Mouse (Mus musculus): Measurements from ENCODE around the gene Tlx2. TPM values are rescaled to one million over a fixed set of nuclear protein-coding genes. Genes with fewer than 3 reads are reported as not detected.

Tlx2 gene
- total RNA-seq, 1 experiment: 0.58 TPM

DNA sequence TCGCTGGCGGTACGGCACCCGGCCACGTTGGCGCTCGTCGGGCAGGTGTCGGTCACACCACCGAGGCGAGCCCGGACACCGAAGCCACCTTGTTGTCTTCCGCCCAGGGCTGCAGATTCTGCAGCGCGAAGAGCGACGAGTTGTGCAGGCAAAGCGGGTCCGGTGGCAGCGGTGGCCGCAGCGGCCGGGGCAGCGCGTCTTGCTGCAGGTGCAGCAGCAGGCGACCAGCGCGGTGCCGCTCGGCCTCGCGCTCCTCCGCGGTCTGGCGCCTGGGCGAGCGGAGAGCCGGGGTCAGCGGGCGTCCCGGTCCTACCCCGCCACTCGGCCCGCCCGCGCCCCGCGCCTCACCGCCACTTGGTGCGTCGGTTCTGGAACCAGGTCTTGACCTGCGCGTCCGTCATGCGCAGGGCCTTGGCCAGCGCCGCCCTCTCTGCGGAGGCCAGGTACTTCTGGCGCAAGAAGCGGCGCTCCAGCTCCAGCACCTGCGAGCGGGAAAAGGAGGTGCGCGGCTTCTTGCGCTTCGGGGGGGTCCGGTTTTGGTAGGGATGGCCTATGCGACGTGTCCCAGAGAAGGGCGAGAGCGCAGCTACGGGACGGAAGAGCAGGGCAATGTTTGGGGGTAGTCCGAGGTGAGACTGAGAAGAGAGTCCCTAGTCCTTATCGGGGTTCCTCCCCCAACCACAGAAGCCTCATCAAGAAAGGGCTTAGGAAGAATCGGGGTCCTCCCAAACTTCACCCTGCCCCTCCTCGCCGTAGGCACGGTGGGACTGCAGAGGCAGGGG, 1.2 kb downstream of the Tlx2 start:
- TF ChIP-seq ZC3H11A (IDR thresholded peaks at IDR 0.05; ENCODE audit: borderline replicate concordance, low read depth, low read length) (no peak), ZNF384 (IDR thresholded peaks at IDR 0.05; ENCODE audit: low read depth, low read length) (no peak), HCFC1 (IDR thresholded peaks at IDR 0.05; ENCODE audit: borderline replicate concordance, insufficient read depth, low read length) (no peak), MAFK (IDR thresholded peaks at IDR 0.05; ENCODE audit: insufficient read depth, low read depth, low read length) (no peak), CHD2 (IDR thresholded peaks at IDR 0.05; ENCODE audit: low read depth, low read length) (no peak)
- DNase-seq (ENCODE audit: low read depth, low spot score): no peak
- peaks cover 0 to 3% of the 10 kb centered on the region in 2 experiments; a peak in 1 of 4 replicates for H3K4me1 ChIP-seq (ENCODE audit: control insufficient read depth in 2 of 2, insufficient read depth in 2 of 2, low read length in 2 of 2, poor library complexity in 1 of 2)
- H3K9me3 ChIP-seq (ENCODE audit: control insufficient read depth, insufficient read depth, low read depth, low read length): no peaks in the 10 kb centered on the region
- in situ Hi-C loops (cut with MboI; ENCODE audit: low sequenced_read_pairs in 2 of 2, unreplicated experiment in 2 of 2): loop anchor here (25.0 kb wide), 2 partner anchors 643 to 1518 kb away; partner anchors contain the start of genes Cyp26b1 (in 1 of the 2) and Vax2 (in 1 of the 2)
- H3K9ac ChIP-seq (ENCODE audit: insufficient read depth, low read depth, low read length, poor library complexity, severe bottlenecking): no peak overlapping the region
- peak overlapping the region; percentile 43 to 62 for H3K4me3 ChIP-seq (ENCODE audit: insufficient read depth in 1 of 2, low read depth in 1 of 2, low read length in 2 of 2, poor library complexity in 1 of 2, severe bottlenecking in 1 of 2)
- no peak overlapping the region for H3K27ac ChIP-seq (ENCODE audit: insufficient read depth, low read depth, low read length, poor library complexity, severe bottlenecking)
- H3K36me3 ChIP-seq (ENCODE audit: control insufficient read depth, insufficient read depth, low read length, poor library complexity, severe bottlenecking): no peaks in the 10 kb centered on the region

DNA sequence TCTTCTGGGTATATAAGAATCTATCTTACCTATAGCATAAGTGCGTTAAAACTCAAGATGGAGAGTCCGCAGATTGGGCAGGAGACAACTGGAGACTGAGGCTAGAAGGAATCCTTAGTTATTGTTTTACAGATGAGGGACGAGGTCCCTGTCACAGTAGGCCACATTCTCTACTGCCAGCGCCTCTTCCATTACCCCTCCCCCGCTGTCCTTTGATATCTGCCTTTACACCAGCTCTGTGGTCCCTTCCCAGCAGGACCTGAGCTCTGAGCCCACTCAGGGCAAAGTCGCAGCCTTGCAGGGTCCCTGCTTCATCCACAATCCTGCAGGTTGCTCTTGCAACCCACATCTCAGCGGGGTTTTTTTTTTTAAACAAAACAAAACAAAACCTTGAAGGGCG, 1.9 kb downstream of the Tlx2 start:
- Histone ChIP-seq H3K36me3 (ENCODE audit: control insufficient read depth, insufficient read depth, low read length, poor library complexity, severe bottlenecking) (no peaks in the 10 kb centered on the region), H3K4me1 (ENCODE audit: control insufficient read depth in 2 of 2, insufficient read depth in 2 of 2, low read length in 2 of 2, poor library complexity in 1 of 2) (peaks cover 0 to 3% of the 10 kb centered on the region in 2 experiments; a peak in 1 of 4 replicates), H3K9me3 (ENCODE audit: control insufficient read depth, insufficient read depth, low read depth, low read length) (no peaks in the 10 kb centered on the region), H3K9ac (ENCODE audit: insufficient read depth, low read depth, low read length, poor library complexity, severe bottlenecking) (no peak overlapping the region), H3K27ac (ENCODE audit: insufficient read depth, low read depth, low read length, poor library complexity, severe bottlenecking) (no peak overlapping the region), H3K4me3 (ENCODE audit: insufficient read depth in 1 of 2, low read depth in 1 of 2, low read length in 2 of 2, poor library complexity in 1 of 2, severe bottlenecking in 1 of 2) (peak overlapping the region in 1 of 2 experiments; percentile 43; a peak in 2 of 4 replicates)
- in situ Hi-C loops (cut with MboI; ENCODE audit: low sequenced_read_pairs in 2 of 2, unreplicated experiment in 2 of 2): loop anchor here (25.0 kb wide), 2 partner anchors 644 to 1519 kb away; partner anchors contain the start of genes Cyp26b1 (in 1 of the 2) and Vax2 (in 1 of the 2)
- no peak for DNase-seq (ENCODE audit: low read depth, low spot score)
- TF ChIP-seq ZNF384 (IDR thresholded peaks at IDR 0.05; ENCODE audit: low read depth, low read length) (0 out of 2 replicates have a peak, but pooled peaks have one; percentile 32), MAFK (IDR thresholded peaks at IDR 0.05; ENCODE audit: insufficient read depth, low read depth, low read length) (no peak), CHD2 (IDR thresholded peaks at IDR 0.05; ENCODE audit: low read depth, low read length) (no peak)

DNA sequence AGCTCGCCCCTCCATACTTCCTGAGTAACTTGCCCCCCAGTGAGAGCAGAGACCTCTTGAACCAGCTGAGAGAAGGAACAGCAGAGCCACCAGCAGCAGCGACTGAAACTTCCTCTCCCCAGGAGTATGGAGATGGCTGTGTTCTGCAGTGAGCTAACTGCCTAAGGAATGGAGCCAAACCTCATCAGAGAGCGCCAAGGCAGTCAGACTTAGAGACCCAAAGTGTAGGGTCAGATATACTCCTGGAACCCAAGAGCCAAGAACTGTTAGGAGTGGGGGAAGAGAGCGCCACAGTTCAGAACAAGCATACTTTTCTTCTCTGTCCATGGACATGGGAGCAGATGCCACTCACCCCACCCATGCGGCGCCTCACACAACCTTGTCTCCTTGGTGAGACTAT, 3.7 kb downstream of the Tlx2 start:
- Histone ChIP-seq H3K9me3 (ENCODE audit: control insufficient read depth, insufficient read depth, low read depth, low read length) (no peaks in the 10 kb centered on the region), H3K27ac (ENCODE audit: insufficient read depth, low read depth, low read length, poor library complexity, severe bottlenecking) (no peak overlapping the region), H3K4me3 (ENCODE audit: insufficient read depth in 1 of 2, low read depth in 1 of 2, low read length in 2 of 2, poor library complexity in 1 of 2, severe bottlenecking in 1 of 2) (no peak overlapping the region), H3K4me1 (ENCODE audit: control insufficient read depth in 2 of 2, insufficient read depth in 2 of 2, low read length in 2 of 2, poor library complexity in 1 of 2) (peaks cover 0 to 3% of the 10 kb centered on the region in 2 experiments; a peak in 1 of 4 replicates), H3K36me3 (ENCODE audit: control insufficient read depth, insufficient read depth, low read length, poor library complexity, severe bottlenecking) (no peaks in the 10 kb centered on the region), H3K9ac (ENCODE audit: insufficient read depth, low read depth, low read length, poor library complexity, severe bottlenecking) (no peak overlapping the region)
- DNase-seq (ENCODE audit: low read depth, low spot score): no peak
- TF ChIP-seq HCFC1 (IDR thresholded peaks at IDR 0.05; ENCODE audit: borderline replicate concordance, insufficient read depth, low read length) (no peak), CHD2 (IDR thresholded peaks at IDR 0.05; ENCODE audit: low read depth, low read length) (no peak), MAFK (IDR thresholded peaks at IDR 0.05; ENCODE audit: insufficient read depth, low read depth, low read length) (no peak), ZC3H11A (IDR thresholded peaks at IDR 0.05; ENCODE audit: borderline replicate concordance, low read depth, low read length) (no peak), ZNF384 (IDR thresholded peaks at IDR 0.05; ENCODE audit: low read depth, low read length) (no peak)
- in situ Hi-C loops (cut with MboI; ENCODE audit: low sequenced_read_pairs in 2 of 2, unreplicated experiment in 2 of 2): loop anchor here (25.0 kb wide), 2 partner anchors 646 to 1521 kb away; partner anchors contain the start of genes Cyp26b1 (in 1 of the 2) and Vax2 (in 1 of the 2)

DNA sequence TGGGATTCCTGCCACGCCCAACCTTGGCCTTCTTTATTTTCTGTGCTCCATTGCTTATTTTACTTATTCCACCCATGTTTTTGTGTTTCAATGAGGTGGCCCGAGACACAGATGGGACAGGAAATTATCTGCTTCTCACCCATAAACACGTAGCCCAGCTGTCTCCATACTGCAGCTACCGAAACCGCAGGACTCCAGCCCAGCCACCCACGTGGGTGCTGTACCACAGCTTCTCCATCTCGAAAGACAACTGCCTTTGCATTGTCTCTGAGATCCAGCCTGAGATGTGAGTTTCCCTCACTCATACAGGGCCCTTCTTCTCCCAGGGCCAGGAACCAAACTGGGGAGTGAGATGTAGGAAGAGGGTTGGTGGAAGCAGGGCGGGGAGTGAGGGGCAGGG, 4.1 kb downstream of the Tlx2 start:
- Histone ChIP-seq H3K36me3 (ENCODE audit: control insufficient read depth, insufficient read depth, low read length, poor library complexity, severe bottlenecking) (no peaks in the 10 kb centered on the region), H3K9ac (ENCODE audit: insufficient read depth, low read depth, low read length, poor library complexity, severe bottlenecking) (no peak overlapping the region), H3K9me3 (ENCODE audit: control insufficient read depth, insufficient read depth, low read depth, low read length) (no peaks in the 10 kb centered on the region), H3K27ac (ENCODE audit: insufficient read depth, low read depth, low read length, poor library complexity, severe bottlenecking) (no peak overlapping the region), H3K4me3 (ENCODE audit: insufficient read depth in 1 of 2, low read depth in 1 of 2, low read length in 2 of 2, poor library complexity in 1 of 2, severe bottlenecking in 1 of 2) (no peak overlapping the region), H3K4me1 (ENCODE audit: control insufficient read depth in 2 of 2, insufficient read depth in 2 of 2, low read length in 2 of 2, poor library complexity in 1 of 2) (peaks cover 0 to 1% of the 10 kb centered on the region in 2 experiments; a peak in 1 of 4 replicates)
- TF ChIP-seq ZC3H11A (IDR thresholded peaks at IDR 0.05; ENCODE audit: borderline replicate concordance, low read depth, low read length) (no peak), MAFK (IDR thresholded peaks at IDR 0.05; ENCODE audit: insufficient read depth, low read depth, low read length) (no peak), ZNF384 (IDR thresholded peaks at IDR 0.05; ENCODE audit: low read depth, low read length) (no peak), HCFC1 (IDR thresholded peaks at IDR 0.05; ENCODE audit: borderline replicate concordance, insufficient read depth, low read length) (no peak), CHD2 (IDR thresholded peaks at IDR 0.05; ENCODE audit: low read depth, low read length) (no peak)
- in situ Hi-C loops (cut with MboI; ENCODE audit: low sequenced_read_pairs in 2 of 2, unreplicated experiment in 2 of 2): loop anchor here (25.0 kb wide), 2 partner anchors 646 to 1521 kb away; partner anchors contain the start of genes Cyp26b1 (in 1 of the 2) and Vax2 (in 1 of the 2)
- no peak for DNase-seq (ENCODE audit: low read depth, low spot score)
